Mouse (Mus musculus) gastrocnemius, adult 18-20 months (tissue): ENCODE measurements around the gene Tspo. TPM values are rescaled to one million over a fixed set of nuclear protein-coding genes. Genes with fewer than 3 reads are reported as not detected.

ENCODE experiments used
- DNase-seq: peaks from one replicate; pipeline ENCODE4 v3.0.0; 2021; ENCODE audit warnings: low spot score
- long read RNA-seq, 2 experiments: library from polyadenylated mRNA; stranded (forward); transcript quantifications; one replicate each; pipeline ENCODE4 v2.0.0; 2021
- total RNA-seq, 2 experiments: library from RNA; stranded (reverse); gene quantifications; 2 replicates each; pipeline ENCODE4 v1.2.3; 2021

Gene Tspo
- 10 to 100 TPM; 19.6 to 26.8 TPM for total RNA-seq
- long read RNA-seq, experiment 1, transcript Tspo-201 (4 exons, 837 nt), result major isoform, 23 of 24 reads
- long read RNA-seq, experiment 1, partial matches to known transcripts, result 0 of 24 reads
- long read RNA-seq, experiment 1, other reads (novel, unspliced or antisense), result 1 of 24 reads
- long read RNA-seq, experiment 2, transcript Tspo-201 (4 exons, 837 nt), result major isoform, 17 of 19 reads
- long read RNA-seq, experiment 2, partial matches to known transcripts, result 2 of 19 reads
- long read RNA-seq, experiment 2, other reads (novel, unspliced or antisense), result 0 of 19 reads

DNA sequence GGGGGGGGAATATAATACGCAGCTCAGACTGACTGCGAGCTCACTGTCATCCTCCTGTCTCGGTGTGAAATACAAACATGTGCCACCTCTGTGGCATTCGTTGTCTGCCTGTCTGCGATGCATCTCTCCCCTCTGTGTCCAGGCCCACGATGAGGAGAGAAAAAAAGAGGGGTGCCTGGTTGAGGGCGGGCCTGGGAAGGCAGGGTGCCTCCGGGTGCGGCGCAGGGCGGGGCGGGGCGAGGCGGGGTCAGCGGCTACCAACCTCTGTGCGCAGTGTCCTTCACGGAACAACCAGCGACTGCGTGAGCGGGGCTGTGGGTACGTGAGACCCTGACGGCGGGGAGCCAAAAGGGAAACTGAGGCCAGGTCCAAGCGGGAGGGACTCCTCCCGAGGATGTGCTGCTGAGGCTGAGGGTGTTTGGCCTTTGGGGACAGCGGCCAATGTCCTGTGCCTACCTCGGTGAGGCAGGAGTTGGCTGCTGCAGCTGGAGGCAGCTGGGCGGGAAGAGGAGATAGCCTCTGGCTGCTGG is at the start of gene Tspo, which contains the start of gene Mcat:
Gene Tspo, plus strand, starts transcription at position 266 of the 530 bp plus-strand sequence.
Gene Mcat, minus strand, starts transcription at position 461 of the 530 bp plus-strand sequence.
- DNase-seq, result peak; percentile 68

DNA sequence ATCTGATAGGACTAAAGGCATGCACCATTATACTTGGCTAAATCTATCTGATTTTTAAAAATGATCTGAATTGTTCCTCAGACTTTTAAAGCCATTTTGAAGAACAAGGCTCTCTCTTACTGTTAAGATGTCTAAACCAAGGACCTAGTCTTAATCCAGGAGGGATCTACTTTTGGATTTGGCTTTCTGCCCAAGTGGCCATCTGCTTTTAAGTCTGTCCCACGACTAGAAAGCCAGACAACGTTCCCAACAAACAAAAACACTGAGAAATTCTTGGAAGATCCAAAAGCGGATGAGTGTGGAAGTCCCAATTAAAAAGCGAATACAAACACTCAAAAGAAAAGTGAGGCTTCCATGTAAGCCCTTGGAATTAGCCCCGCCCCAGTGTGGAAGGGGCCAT is 48.4 kb upstream of the Tspo start:
- DNase-seq, result no peak

DNA sequence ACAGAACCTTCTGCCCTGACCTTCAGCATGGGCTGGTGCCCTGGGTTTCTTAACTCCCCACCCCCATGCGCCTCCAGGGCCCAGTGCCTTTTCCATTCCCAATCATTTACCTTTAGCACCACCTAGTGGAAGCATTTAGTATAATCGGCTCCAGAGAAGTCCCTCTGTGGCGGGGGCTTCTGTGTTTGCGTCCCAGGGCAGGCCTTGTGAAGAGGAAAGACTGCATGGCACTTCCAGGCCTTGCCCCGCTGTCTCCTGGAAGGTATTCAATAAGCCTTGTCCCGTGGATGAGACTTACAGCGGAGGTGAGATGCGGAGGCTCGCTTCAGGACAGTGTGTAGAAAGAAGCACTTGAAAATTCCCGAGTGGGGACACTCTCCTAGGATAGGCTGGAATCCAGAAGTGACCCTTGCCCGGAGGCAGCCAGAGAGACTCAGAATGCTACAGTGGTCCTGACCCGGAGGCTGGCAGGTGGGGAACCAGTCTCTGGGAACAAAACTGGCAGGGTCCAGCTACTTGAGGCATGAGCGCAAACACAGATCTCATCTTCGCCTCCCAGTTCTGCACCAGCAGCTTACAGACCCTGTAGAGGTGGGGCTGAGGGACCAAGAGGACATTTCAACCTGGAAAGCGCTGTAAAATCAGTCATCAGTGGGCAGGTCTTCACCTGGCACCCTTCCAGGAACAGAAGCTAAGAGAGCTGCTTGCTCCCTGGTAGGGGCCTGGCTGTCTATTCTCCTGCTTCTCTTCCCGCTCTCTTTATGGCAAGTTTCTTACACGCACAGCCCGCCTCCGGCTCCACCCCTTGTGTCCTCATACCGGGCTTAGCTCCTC is 45.0 kb upstream of the Tspo start:
- DNase-seq, result peak; percentile 76

DNA sequence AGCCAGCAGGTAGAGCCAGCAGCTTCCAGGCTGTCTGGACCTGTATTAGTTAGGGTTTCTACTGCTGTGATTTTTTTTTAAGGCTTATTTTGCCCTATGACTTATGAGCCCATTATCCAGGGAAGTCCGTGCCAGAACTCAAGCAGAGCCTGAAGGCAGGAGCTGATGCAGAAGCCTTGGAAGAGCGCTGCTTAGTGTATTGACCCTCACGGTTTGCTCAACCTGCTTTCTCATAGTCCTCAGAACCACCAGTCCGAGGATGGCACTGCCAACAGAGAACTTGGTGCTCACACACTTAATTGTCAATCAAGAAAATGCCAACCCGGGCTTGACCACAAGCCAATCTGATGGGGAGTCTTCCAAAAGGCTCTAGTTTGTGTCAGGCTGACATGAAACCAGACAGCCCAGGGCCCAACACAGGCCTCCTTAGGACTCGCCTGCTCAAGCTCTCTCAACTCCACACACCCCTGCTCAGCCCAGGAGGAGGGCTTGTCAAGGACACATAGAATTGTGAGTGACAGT is 42.5 kb upstream of the Tspo start:
- DNase-seq, result no peak

DNA sequence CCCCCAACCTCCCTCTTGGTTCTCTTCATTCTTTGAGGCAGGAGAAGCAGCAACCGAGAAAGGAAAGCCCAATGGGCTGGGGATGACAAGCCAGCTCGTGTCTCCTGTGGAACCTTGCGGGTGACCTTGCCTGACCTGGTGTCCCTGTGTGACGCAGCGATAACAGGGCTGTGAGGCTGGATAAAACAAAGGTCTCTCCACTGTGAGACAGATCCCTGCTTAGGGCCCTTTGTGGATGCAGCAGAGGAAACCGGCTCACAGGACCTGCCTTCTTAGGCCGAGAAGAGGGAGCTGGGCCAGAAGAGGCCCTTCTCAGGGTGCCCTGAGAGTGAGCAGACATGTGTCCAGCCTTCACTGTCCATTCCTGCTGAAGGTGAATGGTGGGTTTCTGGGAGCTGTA is 40.2 kb upstream of the Tspo start:
- no peak for DNase-seq

DNA sequence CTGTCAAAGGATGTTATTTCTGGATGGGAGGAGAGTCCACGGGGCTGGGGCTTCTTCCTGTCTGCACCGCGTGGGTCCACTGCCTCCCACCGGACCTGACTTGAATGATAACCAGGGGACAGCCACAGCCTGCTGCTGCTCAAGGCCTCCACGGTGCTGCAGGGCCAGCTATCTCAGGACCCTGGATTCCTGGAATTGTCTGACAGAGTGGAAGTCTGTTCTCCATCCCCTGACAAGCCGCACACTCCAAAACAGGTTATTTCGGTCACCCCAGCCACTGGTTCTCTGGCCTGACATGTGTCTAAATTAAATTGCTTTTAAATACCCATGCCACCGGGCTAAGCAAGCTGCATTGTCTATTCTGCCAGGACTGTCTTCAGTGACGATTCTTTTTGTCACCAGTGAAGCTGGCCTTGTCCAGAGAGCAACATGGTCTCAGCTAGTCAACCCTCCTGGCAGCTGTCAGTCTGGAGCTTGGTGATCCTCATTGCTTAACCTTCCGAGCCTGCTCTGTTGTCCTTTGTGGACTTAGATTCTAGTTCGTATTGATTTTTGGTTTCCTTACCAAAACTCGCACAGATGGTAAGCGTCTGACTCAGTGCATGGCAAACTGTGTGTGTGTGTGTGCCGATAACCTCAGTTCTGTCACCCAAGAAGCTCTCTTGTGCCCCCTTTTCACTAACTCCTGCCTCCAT is 39.6 kb upstream of the Tspo start:
- no peak for DNase-seq

DNA sequence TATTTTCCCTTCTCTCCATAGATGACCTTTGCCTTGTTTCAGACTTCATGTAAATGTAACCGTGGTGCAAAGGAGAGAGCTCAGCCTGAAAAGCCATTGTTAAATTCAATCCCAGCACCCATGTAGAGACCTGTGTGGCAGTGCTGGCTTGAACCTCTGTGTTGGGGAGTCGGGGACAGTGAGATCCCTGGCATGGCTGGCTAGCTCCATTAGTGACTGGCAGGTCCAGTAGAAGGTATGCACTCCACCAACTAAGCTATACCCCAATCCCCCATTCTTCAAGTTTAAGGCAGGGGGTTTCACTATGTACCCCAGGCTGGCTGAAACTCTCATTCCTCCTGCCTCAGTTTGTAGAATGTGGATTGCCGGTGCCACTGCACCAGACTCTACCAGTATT is 39.1 kb upstream of the Tspo start:
- DNase-seq, result no peak

DNA sequence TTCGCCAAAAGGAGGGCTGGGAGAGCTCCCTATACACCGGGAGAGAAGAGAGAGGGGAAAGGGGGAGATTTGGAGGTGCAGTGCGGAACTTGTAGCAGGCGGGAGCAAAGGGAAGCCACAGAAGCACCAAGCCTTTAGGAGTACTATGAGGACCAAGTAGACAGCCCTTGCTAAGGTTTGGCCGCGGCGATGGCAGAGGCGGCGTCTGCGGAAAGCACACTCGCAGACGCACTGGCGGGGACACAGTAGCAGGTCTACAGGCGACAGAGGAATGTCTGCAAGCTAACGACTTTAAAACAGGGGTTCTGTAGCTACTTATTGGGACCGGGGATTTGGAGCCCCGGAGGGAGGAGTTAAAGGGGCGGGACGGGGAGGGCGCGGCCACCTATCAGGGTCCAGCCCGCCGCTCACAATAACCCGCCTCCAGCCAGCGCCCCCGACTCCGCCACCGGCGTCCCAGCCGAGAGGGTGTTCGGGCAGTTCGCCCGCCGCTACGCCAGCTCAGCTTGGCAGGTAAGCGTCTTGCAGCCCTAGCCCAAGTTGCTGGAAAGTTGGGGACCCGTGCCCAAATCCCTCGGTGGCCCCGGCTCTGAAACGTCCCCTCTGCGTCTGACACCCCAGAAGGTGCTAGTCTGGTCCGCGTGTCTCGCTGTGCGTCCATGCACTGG is 36.8 kb upstream of the Tspo start, which contains the start of gene Bik:
Gene Bik, plus strand, starts transcription at position 439 of the 668 bp plus-strand sequence.
- DNase-seq, result peak; percentile 55

DNA sequence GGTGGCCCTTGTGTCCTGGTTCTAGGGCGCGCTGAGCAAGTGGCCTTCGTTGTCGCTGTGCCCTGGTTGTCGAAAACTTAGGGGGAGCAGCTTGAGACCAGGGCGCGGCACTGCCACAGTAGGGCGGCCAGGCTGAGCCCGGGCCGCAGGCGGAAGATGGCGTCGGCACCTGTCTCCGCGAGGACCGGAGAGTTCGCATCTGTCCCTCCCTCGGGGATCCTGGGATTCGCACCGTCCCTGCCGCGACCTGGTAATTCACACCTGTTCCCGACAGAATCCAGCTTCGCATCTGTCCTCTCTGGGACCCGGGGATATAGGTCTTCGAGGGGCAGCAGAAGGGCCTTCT is 36.3 kb upstream of the Tspo start:
- DNase-seq, result no peak

DNA sequence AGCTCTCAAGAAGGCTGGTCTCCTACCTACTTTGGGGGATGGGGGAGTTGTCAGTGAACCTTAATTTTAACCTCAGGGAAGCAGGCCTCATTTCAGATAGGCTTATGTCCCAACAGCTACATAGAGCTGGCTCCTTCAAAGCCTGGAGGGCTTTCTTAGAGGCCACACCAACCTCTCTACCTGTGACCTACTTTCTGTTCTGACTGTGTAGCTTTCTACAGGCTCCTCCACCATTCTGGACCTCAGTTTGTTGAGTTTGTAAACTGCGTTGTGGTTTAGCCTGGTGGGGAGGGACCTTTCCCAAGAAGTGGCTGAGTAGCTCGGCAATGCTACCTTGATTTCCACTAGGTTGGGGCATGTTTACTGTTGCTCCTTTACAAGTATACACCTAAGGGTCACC is 35.6 kb upstream of the Tspo start:
- DNase-seq, result no peak

DNA sequence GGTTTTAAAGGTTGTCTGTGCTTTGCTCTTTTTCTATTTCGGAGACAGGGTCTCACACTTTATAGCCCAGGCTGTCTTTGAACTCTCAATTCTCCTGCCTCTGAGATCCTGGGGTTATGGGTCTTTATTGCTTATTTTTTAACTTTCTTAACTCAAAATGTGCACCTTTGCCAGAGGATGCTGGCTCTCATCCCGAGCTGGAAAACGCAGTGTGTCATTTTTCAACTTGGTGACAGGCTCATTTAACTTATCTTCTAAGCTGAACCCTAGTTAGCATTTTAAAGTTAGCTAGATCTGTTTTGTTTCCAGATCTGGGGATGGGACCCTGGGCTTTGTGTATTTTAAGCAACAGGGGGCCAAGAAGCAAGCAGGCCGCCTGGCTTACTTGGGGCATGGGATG is 34.5 kb upstream of the Tspo start:
- DNase-seq, result no peak

DNA sequence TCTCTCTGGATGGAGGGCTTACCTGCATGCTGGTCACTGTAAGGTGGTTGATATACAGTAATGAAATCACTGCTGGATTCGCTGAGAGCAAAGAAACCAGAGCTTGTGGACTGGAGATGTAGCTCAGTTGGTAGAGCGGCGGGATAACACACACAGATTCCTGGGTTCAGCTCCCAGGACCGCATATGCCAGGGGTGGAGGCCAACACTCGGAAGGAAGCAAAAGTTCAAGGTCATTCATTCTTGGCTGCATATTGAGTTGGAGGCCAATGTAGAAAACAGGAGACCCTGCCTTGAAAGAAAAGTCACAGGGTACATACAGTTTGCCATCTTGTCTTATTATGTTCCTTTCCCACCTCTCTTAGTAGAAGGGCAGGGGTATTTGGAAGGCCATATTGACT is 33.6 kb upstream of the Tspo start:
- DNase-seq, result no peak

DNA sequence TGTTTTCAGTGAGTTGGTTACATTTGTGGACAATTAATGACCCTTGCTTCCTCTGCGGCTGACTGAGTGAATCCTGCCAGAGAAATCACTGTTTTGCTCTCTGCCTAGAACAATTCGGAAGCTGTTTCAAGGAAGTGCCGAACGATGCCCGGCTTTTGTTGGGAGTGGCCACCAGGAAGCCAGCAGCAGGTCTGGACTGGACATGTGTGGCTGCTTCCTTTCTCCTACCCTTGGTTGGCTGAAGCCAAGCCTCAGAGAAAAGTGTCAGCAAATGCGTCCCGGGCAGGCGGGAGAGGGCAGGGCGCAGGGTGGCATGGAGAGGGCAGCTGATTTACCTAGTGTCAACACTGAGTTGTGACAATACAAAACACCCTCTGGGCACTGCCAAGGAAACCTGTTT is 33.2 kb upstream of the Tspo start:
- peak; percentile 32 for DNase-seq

DNA sequence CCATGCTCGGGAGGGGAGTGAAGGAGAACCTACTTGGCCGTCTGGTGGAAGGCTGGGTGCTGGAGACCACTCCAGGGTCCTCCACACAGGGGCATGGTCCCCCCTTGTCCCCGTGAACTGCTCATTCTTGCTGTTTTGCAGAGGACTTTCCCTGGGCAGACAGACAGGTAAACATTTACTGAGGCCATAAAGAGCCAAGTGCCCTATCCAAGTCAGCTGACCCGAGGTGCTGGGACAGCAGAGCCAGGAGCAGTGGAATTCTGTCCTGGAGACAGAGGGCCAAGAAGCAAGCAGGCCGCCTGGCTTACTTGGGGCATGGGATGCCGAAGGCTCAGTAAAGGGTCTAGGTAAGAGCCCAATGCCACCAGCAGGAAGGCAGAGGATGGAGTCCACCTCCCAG is 32.7 kb upstream of the Tspo start:
- DNase-seq, result peak; percentile 20

DNA sequence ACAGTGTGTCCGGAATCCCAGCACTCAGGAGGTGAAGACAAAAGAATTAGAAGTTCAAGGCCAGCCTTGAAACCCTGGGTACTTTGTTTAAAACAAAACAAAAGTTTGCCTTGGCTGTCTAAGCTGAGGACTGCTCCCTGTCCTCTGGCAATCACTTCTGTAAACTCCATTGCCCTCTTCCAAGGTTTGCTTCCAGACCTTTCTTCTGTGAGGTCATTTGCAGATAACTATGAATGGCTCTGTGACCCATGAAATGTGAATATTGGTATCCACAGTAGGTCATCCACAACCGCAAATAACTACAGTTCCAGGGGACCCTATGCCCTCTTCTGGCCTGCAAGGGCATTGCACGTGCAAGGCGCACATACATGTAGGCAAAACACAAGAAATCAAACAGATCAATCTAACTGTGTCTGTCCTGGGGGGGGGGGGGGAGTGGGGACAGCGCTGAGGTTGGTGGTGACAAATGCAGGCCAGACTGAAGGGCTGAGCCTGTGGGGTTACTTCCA is 31.4 kb upstream of the Tspo start:
- DNase-seq, result no peak

DNA sequence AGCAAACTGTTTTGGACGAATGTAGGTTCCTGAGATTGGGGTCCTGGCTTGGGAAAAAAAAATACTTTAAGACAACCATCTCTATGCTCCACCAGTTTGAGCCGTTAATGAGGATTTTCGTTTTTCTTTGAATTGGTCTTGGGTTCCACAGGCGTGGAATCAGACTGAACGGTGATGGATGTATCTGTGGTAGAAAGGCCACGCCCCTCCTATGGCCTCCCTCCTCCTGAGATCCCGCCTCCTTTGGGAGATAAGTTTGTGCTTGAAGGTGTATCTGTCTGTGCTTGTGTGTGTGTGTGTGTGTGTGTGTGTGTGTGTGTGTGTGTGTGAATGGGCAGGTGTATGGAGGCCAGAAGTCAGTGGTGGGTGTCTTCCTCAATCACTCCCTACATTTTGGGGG is 30.8 kb upstream of the Tspo start:
- no peak for DNase-seq

DNA sequence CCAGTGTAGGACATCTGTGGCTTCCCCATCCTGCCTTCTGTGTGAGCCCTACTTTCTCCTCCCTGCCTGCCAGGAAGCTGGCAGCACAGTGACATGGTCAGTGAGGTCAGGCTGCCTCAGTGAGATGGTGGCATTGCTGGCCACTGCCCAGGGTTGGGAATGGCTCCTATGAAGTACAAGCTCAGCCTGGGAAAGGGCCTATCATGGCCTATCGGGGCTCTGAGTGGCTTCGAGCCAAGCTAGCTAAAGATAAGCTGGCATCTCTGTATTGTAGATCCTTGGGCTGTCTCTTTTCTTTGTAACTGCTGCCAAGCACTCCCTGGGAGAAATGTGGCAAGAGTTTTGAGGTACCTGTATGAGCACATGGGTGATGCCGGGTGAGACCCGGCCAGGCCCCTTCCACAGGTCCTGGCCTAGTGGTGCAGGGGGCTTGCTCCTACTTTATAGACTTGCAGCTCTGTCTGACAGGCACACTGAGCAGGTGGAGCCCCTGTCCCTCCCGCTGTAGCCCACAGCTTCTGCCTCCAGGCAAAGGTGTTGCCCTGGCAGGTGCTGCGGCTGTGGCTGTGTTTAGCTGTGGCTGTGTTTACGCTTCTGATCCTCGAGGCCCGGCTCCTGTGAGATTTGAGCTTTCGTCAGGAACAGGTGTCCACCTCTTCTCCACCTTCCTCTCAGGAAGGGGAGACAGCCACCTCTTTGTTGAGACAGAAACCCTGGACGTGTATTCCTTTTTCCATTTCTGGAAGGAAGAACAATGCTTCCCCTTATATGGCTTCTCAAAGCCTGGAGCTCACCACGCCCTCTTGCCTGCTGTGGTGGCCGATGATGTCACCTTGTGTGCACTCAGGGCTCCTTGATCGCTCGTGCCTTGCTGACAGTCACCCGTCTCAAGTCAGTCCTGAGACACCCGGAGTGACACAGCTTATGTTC is 28.2 kb upstream of the Tspo start:
- no peak for DNase-seq

DNA sequence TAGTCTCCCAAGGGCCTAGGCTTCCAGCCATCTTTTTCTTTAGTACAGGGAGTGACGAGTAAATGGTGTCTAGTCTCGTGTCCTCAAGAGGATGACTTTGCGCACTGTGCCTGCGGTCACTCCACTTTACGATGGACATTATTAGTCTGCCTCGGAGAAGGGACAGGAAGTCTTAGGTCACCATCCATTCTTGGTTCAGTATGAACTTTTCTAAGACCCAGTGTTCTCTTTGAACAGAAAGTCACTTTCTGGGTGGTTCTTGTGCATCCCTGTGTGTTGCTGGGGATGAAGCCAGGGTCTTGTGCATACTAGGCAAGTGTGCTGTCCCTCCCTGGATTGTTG is 27.5 kb upstream of the Tspo start:
- DNase-seq, result no peak

DNA sequence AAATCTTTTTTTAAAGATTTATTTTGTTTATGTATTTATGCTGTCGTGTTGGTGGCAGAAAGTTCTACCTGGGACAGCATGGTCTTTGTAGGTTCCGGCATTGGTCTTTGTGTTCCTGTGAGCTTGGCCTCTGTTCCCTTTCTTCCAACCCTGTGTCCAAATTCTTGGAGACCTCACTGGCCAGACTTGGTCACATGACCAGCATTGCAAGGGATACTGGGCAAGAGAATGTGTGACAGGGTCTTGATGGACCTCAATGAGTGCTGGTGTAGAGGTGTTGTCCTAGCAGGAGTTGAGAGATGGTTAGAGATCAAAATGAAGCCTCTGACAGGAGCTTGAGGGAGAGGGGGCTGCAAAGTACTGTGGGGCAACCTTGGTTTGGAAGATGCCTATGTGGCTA is 24.5 kb upstream of the Tspo start:
- DNase-seq, result no peak

DNA sequence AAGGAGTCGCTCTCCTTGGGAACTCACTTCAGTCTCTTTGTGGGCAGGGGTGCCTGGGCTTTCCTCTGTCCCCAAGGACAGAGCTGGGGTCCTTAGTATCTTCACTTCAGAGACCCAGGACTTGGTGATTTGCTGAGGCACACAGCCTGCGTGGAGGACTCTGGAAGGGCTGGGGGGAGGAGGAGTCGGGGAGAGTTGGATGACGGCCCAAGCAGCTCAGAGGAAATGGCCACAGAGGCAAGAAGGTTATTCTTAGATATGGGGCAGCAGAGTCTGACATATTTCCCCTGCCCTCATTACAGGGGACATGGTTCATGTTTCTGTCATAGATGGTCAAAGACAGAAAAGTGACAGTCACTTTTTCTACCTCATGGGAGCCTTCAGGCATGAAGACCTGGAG is 23.5 kb upstream of the Tspo start:
- peak; percentile 82 for DNase-seq
